Mouse (Mus musculus) thymus, adult 18-20 months (tissue): ENCODE data around the gene Hes2.

ENCODE experiments used
- DNase-seq, 2 experiments: peaks; one replicate each; pipeline ENCODE4 v3.0.0; 2022; ENCODE audit warnings: mixed read lengths in 2 of 2

Gene Hes2

GRCm38 (mm10) chr4:152158585-152159284 lies at the start of gene Hes2:
Hes2 (plus strand) TSS chr4:152158867.
- no peak for DNase-seq

- no peak for DNase-seq
Observed at GRCm38 (mm10) chr4:152109509-152109908, 49.2 kb upstream of the Hes2 start.

GRCm38 (mm10) chr4:152110689-152111088 lies 48.0 kb upstream of the Hes2 start:
- DNase-seq = no peak

- no peak for DNase-seq
Observed at GRCm38 (mm10) chr4:152112329-152112728, 46.3 kb upstream of the Hes2 start.

GRCm38 (mm10) chr4:152114080-152114479 lies 44.6 kb upstream of the Hes2 start:
- DNase-seq = no peak

GRCm38 (mm10) chr4:152115921-152116612 lies 42.6 kb upstream of the Hes2 start, which contains the start of gene Tnfrsf25:
Tnfrsf25 (plus strand) TSS chr4:152115934.
- no peak for DNase-seq

- DNase-seq = no peak
Observed at GRCm38 (mm10) chr4:152117538-152117937, 41.1 kb upstream of the Hes2 start.

GRCm38 (mm10) chr4:152119396-152120292 lies 39.0 kb upstream of the Hes2 start:
- DNase-seq = no peak

- peak in 1 of 2 experiments; percentile 42 for DNase-seq
Observed at GRCm38 (mm10) chr4:152120311-152121182, 38.1 kb upstream of the Hes2 start.

GRCm38 (mm10) chr4:152121183-152121505 lies 37.5 kb upstream of the Hes2 start:
- no peak for DNase-seq

- DNase-seq = no peak
Observed at GRCm38 (mm10) chr4:152124361-152124961, 34.2 kb upstream of the Hes2 start.

GRCm38 (mm10) chr4:152125161-152126025 lies 33.3 kb upstream of the Hes2 start:
- DNase-seq = no peak

GRCm38 (mm10) chr4:152126026-152126920 lies 32.4 kb upstream of the Hes2 start:
- DNase-seq = no peak

GRCm38 (mm10) chr4:152127884-152128283 lies 30.8 kb upstream of the Hes2 start:
- no peak for DNase-seq

GRCm38 (mm10) chr4:152128784-152129183 lies 29.9 kb upstream of the Hes2 start:
- no peak for DNase-seq

GRCm38 (mm10) chr4:152129395-152129930 lies 29.2 kb upstream of the Hes2 start:
- DNase-seq = no peak

GRCm38 (mm10) chr4:152130771-152131653 lies 27.7 kb upstream of the Hes2 start:
- DNase-seq = no peak
